Mouse (Mus musculus) C2C12 (cell line): ENCODE data around the gene Socs2. TPM values are rescaled to one million over a fixed set of nuclear protein-coding genes. Genes with fewer than 3 reads are reported as not detected.

Experiments used
- H3K27me3 ChIP-seq: one replicate; pipeline ENCODE4 v1.6.1; 2011; ENCODE audit not compliant: control insufficient read depth, insufficient read depth, insufficient read length
- H3K36me3 ChIP-seq: one replicate; pipeline ENCODE4 v1.6.1; 2011; ENCODE audit not compliant: control insufficient read depth, insufficient read depth
- H3K4me3 ChIP-seq: one replicate; pipeline ENCODE4 v1.5.1; 2011; ENCODE audit warnings: mild to moderate bottlenecking, control low read depth; ENCODE audit not compliant: poor library complexity, insufficient read depth, severe bottlenecking
- H3K79me2 ChIP-seq: one replicate; pipeline ENCODE4 v1.6.1; 2011; ENCODE audit not compliant: control insufficient read depth, insufficient read depth
- H3K79me3 ChIP-seq: one replicate; pipeline ENCODE4 v1.6.1; 2011; ENCODE audit warnings: low read depth, control low read depth
- H3ac ChIP-seq: one replicate; pipeline ENCODE3; 2011; ENCODE audit warnings: low read depth; ENCODE audit not compliant: control insufficient read depth, insufficient read length
- CEBPB ChIP-seq: IDR thresholded peaks from one replicate; pipeline ENCODE4 v1.6.1; 2011; ENCODE audit warnings: low read depth, mild to moderate bottlenecking, control low read depth, moderate library complexity
- CTCF ChIP-seq: IDR thresholded peaks from one replicate; pipeline ENCODE4 v1.5.1; 2011; ENCODE audit not compliant: control insufficient read depth, insufficient read depth, insufficient read length
- FOSL1 ChIP-seq: IDR thresholded peaks from one replicate; pipeline ENCODE4 v1.8.0; 2011; ENCODE audit warnings: mild to moderate bottlenecking, low read length; ENCODE audit not compliant: poor library complexity, insufficient read depth, severe bottlenecking
- MAX ChIP-seq: IDR thresholded peaks from one replicate; pipeline ENCODE4 v1.6.1; 2011; ENCODE audit warnings: mild to moderate bottlenecking, control low read depth
- MYOD1 ChIP-seq: IDR thresholded peaks from one replicate; pipeline ENCODE4 v1.6.1; 2011; ENCODE audit warnings: low read depth; ENCODE audit not compliant: control insufficient read depth, insufficient read length
- MYOG ChIP-seq: IDR thresholded peaks from one replicate; pipeline ENCODE4 v1.6.1; 2011; ENCODE audit not compliant: control insufficient read depth, insufficient read length; ENCODE audit errors: extremely low read depth
- USF1 ChIP-seq: IDR thresholded peaks from one replicate; pipeline ENCODE4 v1.6.1; 2011; ENCODE audit warnings: low read depth, mild to moderate bottlenecking, control low read depth, moderate library complexity
- long read RNA-seq, 2 experiments: library from polyadenylated mRNA; unstranded; transcript quantifications; one replicate each; pipeline ENCODE4 v2.0.0; 2019 to 2020
- polyA plus RNA-seq: library from polyadenylated mRNA; unstranded; fragments of >200 nt; fragmentation: generic; extraction: Trizol; gene quantifications from one replicate; pipeline ENCODE4 v1.2.1, GENCODE M21; 2012; ENCODE audit warnings: missing spikeins

The Socs2 gene
- polyA plus RNA-seq = 21.6 TPM
- long read RNA-seq, experiment 1, transcript Socs2-202 (2 exons, 948 nt) = minor isoform, 11 of 115 reads
- long read RNA-seq, experiment 1, transcript Socs2-201 (3 exons, 2,222 nt) = major isoform, 76 of 115 reads
- long read RNA-seq, experiment 1, partial matches to known transcripts = 0 of 115 reads
- long read RNA-seq, experiment 1, other reads (novel, unspliced or antisense) = 24 of 115 reads
- long read RNA-seq, experiment 2, transcript Socs2-202 (2 exons, 948 nt) = minor isoform, 5 of 61 reads
- long read RNA-seq, experiment 2, transcript Socs2-201 (3 exons, 2,222 nt) = major isoform, 44 of 61 reads
- long read RNA-seq, experiment 2, partial matches to known transcripts = 0 of 61 reads
- long read RNA-seq, experiment 2, other reads (novel, unspliced or antisense) = 11 of 61 reads

DNA sequence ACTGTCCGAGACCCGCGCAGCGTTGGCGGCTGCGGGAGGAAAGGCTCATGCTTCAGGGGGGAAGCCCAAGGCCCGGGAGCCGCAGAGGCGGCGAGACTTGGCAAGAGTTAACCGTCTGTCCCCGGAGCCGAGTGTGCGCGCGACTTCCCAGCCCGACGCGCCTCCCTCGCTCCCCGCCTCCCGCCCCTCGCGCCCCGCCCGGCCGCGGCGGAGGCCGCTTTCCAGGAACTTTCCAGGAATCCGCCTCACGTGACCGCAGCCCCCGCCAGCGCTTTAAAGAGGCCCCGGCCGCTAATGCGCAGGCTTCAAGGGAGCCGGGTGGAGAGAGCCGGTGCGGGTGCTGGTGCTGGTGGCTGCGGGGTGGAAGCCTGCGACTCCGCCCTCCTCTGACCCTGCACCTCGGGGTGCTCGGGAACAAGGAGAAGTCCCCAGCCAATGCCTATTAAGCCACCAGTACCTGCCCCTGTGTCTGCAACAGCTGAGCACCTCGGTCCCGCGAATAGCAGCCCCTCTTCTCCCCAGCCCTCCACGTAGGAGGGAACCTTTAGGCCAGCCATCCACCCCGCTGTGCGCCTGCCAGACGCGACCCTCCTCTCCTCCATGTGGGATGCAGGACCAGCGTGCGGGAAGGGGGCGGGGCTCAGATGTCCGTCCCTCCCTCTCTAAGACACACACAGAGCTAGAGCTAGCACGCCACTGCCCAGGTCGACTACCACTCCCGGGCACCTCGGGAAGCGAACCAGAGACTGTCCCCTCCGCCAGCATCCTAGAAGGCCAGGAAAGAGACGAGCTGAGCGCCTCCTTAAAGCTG, at the start of gene Socs2:
Socs2 (minus strand) TSS at position 496 of the 811 bp plus-strand sequence.
- Histone ChIP-seq H3K36me3 (no peaks in the 10 kb centered on the region), H3ac (peak within 1 kb of the TSS; percentile 90), H3K27me3 (no peaks in the 10 kb centered on the region), H3K4me3 (peak within 1 kb of the TSS; percentile 37), H3K79me2 (no peaks in the 10 kb centered on the region), H3K79me3 (peaks cover 1% of the 10 kb centered on the region)
- TF ChIP-seq USF1 = peak; percentile 89
- TF ChIP-seq MYOD1 = no peak

GRCm38 (mm10) chr10:95465485-95465896, 48.5 kb upstream of the Socs2 start:
- Histone ChIP-seq H3ac (no peak overlapping the region), H3K36me3 (no peaks in the 10 kb centered on the region), H3K79me2 (no peaks in the 10 kb centered on the region), H3K27me3 (no peaks in the 10 kb centered on the region), H3K79me3 (no peaks in the 10 kb centered on the region), H3K4me3 (no peak overlapping the region)
- TF ChIP-seq CEBPB = peak; percentile 36
- peak; percentile 91 for TF ChIP-seq MYOD1
- TF ChIP-seq MYOG = no peak
- TF ChIP-seq MAX = no peak
- no peak for TF ChIP-seq FOSL1
- peak; percentile 20 for TF ChIP-seq USF1

GRCm38 (mm10) chr10:95464527-95464926, 47.5 kb upstream of the Socs2 start:
- Histone ChIP-seq H3K27me3 (no peaks in the 10 kb centered on the region), H3K79me3 (no peaks in the 10 kb centered on the region), H3K79me2 (no peaks in the 10 kb centered on the region), H3ac (no peak overlapping the region), H3K4me3 (no peak overlapping the region), H3K36me3 (no peaks in the 10 kb centered on the region)
- TF ChIP-seq USF1 = no peak
- TF ChIP-seq MYOG = no peak
- no peak for TF ChIP-seq MAX
- no peak for TF ChIP-seq FOSL1
- TF ChIP-seq CEBPB = no peak
- no peak for TF ChIP-seq MYOD1
- no peak for TF ChIP-seq CTCF

- H3K4me3 ChIP-seq = no peak overlapping the region
- H3K79me3 ChIP-seq = no peaks in the 10 kb centered on the region
- H3K79me2 ChIP-seq = no peaks in the 10 kb centered on the region
- no peaks in the 10 kb centered on the region for H3K36me3 ChIP-seq
- no peaks in the 10 kb centered on the region for H3K27me3 ChIP-seq
- H3ac ChIP-seq = no peak overlapping the region
- TF ChIP-seq FOSL1 = no peak
- TF ChIP-seq CTCF = no peak
- TF ChIP-seq USF1 = no peak
- no peak for TF ChIP-seq MYOD1
- TF ChIP-seq MYOG = no peak
- no peak for TF ChIP-seq CEBPB
These were observed 45.3 kb upstream of the Socs2 start for GRCm38 (mm10) chr10:95462231-95462630.

GRCm38 (mm10) chr10:95461053-95461553, 44.1 kb upstream of the Socs2 start:
- H3K4me3 ChIP-seq = no peak overlapping the region
- no peaks in the 10 kb centered on the region for H3K27me3 ChIP-seq
- H3K36me3 ChIP-seq = no peaks in the 10 kb centered on the region
- H3K79me2 ChIP-seq = no peaks in the 10 kb centered on the region
- H3K79me3 ChIP-seq = no peaks in the 10 kb centered on the region
- no peak overlapping the region for H3ac ChIP-seq
- TF ChIP-seq FOSL1 (no peak), CEBPB (no peak), MYOD1 (no peak), MAX (no peak), MYOG (no peak), CTCF (no peak), USF1 (no peak)
